Mouse (Mus musculus) duodenum, adult 2 months (tissue): Measurements from ENCODE around the gene Rnf138rt1. TPM values are rescaled to one million over a fixed set of nuclear protein-coding genes. Genes with fewer than 3 reads are reported as not detected.

Source experiments
- polyA plus RNA-seq: library from polyadenylated mRNA; depleted of rRNA; stranded (reverse); fragments of >200 nt; gene quantifications from 2 replicates; pipeline ENCODE4 v1.2.3, GENCODE M21; 2012; ENCODE audit warnings: low replicate concordance; rRNA removed

The Rnf138rt1 gene
- polyA plus RNA-seq = not detected in 2 replicates

GRCm38 (mm10) chrX:163760617-163761434, at the start of gene Rnf138rt1:
Rnf138rt1 (minus strand) TSS chrX:163761329.

Other genes starting within 250 kb of the Rnf138rt1 start
- gene Grpr, start 211.7 kb downstream of the Rnf138rt1 start, polyA plus RNA-seq = 0.07 and 0.11 TPM in 2 replicates
- 0.30 and 1.6 TPM in 2 replicates for gene Ap1s2, start 147.7 kb upstream of the Rnf138rt1 start, polyA plus RNA-seq
- gene Zrsr2, start 197.3 kb upstream of the Rnf138rt1 start, polyA plus RNA-seq = 3.6 and 5.8 TPM in 2 replicates